Mouse (Mus musculus) neural tube, embryonic 10.5 days (tissue): ENCODE results near the gene Fam20c.
A peak's percentile ranks its signal among the peaks of the same experiment; 100 is the strongest.

Experiments used
- DNase-seq: peaks from one replicate; pipeline ENCODE4 v3.0.0-alpha.2; 2017; ENCODE audit warnings: low spot score; ENCODE audit errors: extremely low spot score

Fam20c gene

GRCm38 (mm10) chr5:138804286-138804685 is 50.0 kb downstream of the Fam20c start:
- DNase-seq = no peak

- DNase-seq = no peak
These were observed 55.5 kb downstream of the Fam20c start for GRCm38 (mm10) chr5:138809767-138810166.

GRCm38 (mm10) chr5:138819780-138820179 is 65.5 kb downstream of the Fam20c start, which contains the start of gene Gm5294:
Gm5294 (plus strand) TSS chr5:138820080.
- peak; percentile 31 for DNase-seq

GRCm38 (mm10) chr5:138820717-138821332 is 66.5 kb downstream of the Fam20c start:
- DNase-seq = peak; percentile 26

GRCm38 (mm10) chr5:138825090-138825489 is 70.8 kb downstream of the Fam20c start:
- no peak for DNase-seq

GRCm38 (mm10) chr5:138833406-138833805 is 79.1 kb downstream of the Fam20c start:
- no peak for DNase-seq

GRCm38 (mm10) chr5:138834910-138835309 is 80.6 kb downstream of the Fam20c start:
- no peak for DNase-seq

- no peak for DNase-seq
These were observed 86.7 kb downstream of the Fam20c start for GRCm38 (mm10) chr5:138840981-138841380.

GRCm38 (mm10) chr5:138843168-138843824 is 89.0 kb downstream of the Fam20c start:
- DNase-seq = no peak

- no peak for DNase-seq
These were observed 92.2 kb downstream of the Fam20c start for GRCm38 (mm10) chr5:138846506-138846905.

GRCm38 (mm10) chr5:138848102-138848501 is 93.8 kb downstream of the Fam20c start:
- DNase-seq = peak; percentile 93

- DNase-seq = no peak
These were observed 95.6 kb downstream of the Fam20c start for GRCm38 (mm10) chr5:138849682-138850461.

GRCm38 (mm10) chr5:138850462-138850844 is 96.1 kb downstream of the Fam20c start:
- DNase-seq = no peak

GRCm38 (mm10) chr5:138851296-138851780 is 97.0 kb downstream of the Fam20c start:
- no peak for DNase-seq

GRCm38 (mm10) chr5:138852151-138852550 is 97.8 kb downstream of the Fam20c start:
- no peak for DNase-seq

GRCm38 (mm10) chr5:138853349-138853748 is 99.0 kb downstream of the Fam20c start:
- no peak for DNase-seq

- DNase-seq = peak; percentile 53
These were observed 102.8 kb downstream of the Fam20c start for GRCm38 (mm10) chr5:138857010-138857617.

GRCm38 (mm10) chr5:138857811-138858251 is 103.5 kb downstream of the Fam20c start:
- DNase-seq = no peak
